Mouse (Mus musculus) limb, embryonic 10.5 days (tissue): ENCODE measurements at regions not wholly inside any gene's neighbourhood (a gene's known extent, or its start where the extent isn't known, plus 50 kb on each side); places are given as distances from the start of the nearest gene placed in this dataset.

Source experiments
- DNase-seq: peaks from one replicate; pipeline ENCODE4 v3.0.0-alpha.2; 2017; ENCODE audit warnings: low spot score
- H3K27ac ChIP-seq: fragments of 300-500 bp; sonication (generic); 2 replicates; pipeline ENCODE4 v1.5.1; 2016; ENCODE audit warnings: mild to moderate bottlenecking
- H3K27me3 ChIP-seq: fragments of 300-500 bp; sonication (generic); 2 replicates; pipeline ENCODE4 v1.6.1; 2016; ENCODE audit warnings: low read depth, mild to moderate bottlenecking; ENCODE audit not compliant: poor library complexity, severe bottlenecking
- H3K36me3 ChIP-seq: fragments of 300-500 bp; sonication (generic); 2 replicates; pipeline ENCODE4 v1.6.1; 2016; ENCODE audit warnings: mild to moderate bottlenecking, moderate library complexity
- H3K4me1 ChIP-seq: fragments of 300-500 bp; sonication (generic); 2 replicates; pipeline ENCODE4 v1.6.1; 2016
- H3K4me3 ChIP-seq: fragments of 300-500 bp; sonication (generic); 2 replicates; pipeline ENCODE4 v1.5.1; 2016; ENCODE audit warnings: mild to moderate bottlenecking, moderate library complexity
- H3K9me3 ChIP-seq: fragments of 300-500 bp; sonication (generic); replicated peaks from 2 replicates; pipeline ENCODE4 v1.6.1; 2016; ENCODE audit warnings: mild to moderate bottlenecking
- WGBS: fragments of 180-500 bp; shearing (Covaris S2); methylation state at CpG from one replicate; pipeline ENCODE4 v1.1.7; 2016; 5-methylcytosine and 5-hydroxymethylcytosine counted together

DNA sequence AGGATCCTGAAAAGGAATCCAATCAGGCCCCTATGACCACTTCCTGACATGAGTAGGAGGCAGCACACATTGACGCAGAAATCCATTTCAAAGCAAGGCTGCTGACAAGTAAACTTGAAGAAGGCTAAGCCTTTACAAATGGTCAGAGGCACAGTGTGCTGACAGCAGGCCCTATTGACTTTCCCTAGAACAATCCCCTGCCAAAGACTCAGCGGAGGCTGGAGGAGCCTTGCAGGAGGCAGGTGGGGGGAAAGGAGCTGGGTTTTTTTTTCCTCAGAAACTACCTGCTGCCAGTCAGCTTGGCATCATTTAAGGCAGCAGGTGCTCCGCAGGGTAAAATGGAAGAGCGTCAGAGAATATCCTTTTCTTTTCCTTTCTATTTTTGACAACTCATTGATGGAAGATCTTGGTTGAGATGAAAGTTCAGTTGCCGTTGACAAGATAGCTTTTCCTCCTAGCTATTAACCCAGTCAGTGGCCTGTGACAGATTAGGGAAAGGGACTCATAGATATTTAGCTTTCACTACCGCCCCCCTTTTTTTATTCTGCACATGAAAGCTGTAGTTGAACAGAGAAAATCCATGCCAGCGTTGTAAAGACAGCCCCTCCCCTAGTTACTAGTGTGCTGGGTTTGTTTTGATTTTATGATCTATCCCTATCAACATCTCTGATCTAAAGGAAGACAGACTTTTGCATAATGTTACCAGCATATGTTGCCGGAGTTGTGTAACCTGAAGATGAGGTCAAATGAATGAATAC, 210.6 kb downstream of the Csnka2ip start:
- H3K4me3 ChIP-seq = no peak overlapping the region
- H3K4me1 ChIP-seq = no peaks in the 10 kb centered on the region
- no peak overlapping the region for H3K27ac ChIP-seq
- H3K9me3 ChIP-seq = no peaks in the 10 kb centered on the region
- H3K27me3 ChIP-seq = no peaks in the 10 kb centered on the region
- no peak for DNase-seq
- WGBS = 76% methylated on average over 8 of the region's 8 CpGs
- no peaks in the 10 kb centered on the region for H3K36me3 ChIP-seq

DNA sequence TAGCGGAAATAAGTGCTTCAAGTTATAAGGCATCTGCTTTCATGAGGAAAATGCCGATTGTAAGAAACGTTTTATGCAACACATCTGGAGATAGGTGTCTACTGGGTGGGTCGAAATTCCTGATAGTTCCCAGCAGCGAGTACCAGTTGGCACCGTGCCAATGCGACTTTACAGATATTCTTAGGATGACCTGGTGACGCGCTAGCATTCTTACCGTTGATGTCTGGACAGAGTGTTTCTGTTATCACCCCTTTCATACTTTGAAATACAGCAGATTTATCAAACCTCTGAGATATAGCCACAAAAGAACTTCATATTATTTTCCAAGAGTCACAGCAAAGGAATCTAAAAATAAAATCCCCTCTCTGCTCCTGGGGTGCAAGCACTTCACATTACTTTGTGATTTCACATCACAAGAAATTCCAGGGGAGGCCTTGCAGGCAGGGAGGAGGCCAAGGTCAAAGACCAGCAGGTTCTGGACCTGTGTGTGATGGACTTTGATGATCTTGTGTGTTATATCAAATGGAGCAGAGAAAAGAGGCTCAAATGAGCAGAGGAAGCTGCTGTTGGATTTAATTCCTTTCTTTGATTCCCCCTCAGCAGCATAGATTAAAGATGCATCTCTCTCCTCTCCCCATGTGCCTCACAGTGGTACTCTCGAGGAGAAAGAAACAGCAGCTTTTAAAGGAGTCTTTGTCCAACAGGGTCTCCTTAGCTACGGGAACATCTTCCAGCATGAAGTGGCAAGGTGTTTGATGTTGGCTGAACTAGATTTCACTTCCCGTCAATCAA, 233.4 kb downstream of the Csnka2ip start:
- WGBS = 91% methylated on average over 13 of the region's 13 CpGs
- Histone ChIP-seq H3K4me1 (no peaks in the 10 kb centered on the region), H3K27me3 (no peaks in the 10 kb centered on the region), H3K27ac (no peak overlapping the region), H3K9me3 (no peaks in the 10 kb centered on the region), H3K4me3 (no peak overlapping the region), H3K36me3 (no peaks in the 10 kb centered on the region)
- no peak for DNase-seq

DNA sequence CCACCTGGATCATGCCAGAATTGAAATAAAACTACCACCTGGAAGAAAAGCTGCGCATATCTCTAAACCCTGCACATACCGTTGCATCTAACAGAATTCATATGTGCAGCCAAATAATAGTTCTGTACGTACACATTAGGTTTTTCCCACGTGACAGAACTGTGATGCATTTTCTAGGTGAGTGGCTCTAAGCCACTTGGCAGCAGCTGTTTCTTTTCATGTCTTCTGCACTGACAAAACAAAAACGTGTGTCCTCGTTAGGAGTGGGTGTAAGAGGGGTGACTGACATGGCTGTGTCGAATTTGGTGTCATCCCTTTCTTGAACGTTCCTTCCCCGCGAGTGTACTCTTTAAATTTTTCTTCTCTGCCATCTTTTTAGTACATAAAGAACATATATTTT, 254.3 kb downstream of the Csnka2ip start:
- no peaks in the 10 kb centered on the region for H3K27me3 ChIP-seq
- DNase-seq = no peak
- no peaks in the 10 kb centered on the region; the same call in 1 of the 2 replicates for H3K4me1 ChIP-seq
- H3K27ac ChIP-seq = no peak overlapping the region
- H3K4me3 ChIP-seq = no peak overlapping the region
- no peaks in the 10 kb centered on the region for H3K9me3 ChIP-seq
- no peaks in the 10 kb centered on the region for H3K36me3 ChIP-seq
- 59% methylated on average over 10 of the region's 10 CpGs for WGBS

DNA sequence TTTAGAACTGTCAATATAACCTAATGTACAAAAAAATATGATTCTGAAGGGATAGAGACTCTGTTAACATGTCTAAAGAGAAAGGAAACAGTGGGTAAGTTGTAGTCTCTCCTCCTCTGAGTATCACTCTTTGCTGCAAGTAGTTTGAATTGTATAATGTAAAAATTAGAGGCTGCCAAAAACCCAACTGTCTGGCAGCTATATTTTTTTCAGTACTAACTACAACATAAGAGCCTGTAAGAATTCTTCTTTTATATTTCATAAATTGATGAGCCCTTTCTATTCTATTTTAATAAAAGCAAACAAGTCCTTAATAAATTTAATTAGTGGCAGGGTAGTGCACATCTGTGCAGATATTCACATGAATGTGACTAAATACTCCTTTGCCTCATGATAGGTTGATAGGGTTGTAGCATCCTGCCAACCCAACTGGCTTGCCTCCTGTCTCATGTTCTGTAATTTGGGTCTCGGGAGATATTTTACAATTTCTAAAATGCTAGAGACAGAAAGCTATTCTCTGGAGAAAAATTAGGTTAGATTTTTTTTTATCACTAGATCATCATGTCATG, 269.2 kb downstream of the Csnka2ip start:
- Histone ChIP-seq H3K9me3 (no peaks in the 10 kb centered on the region), H3K27ac (no peak overlapping the region), H3K27me3 (no peaks in the 10 kb centered on the region), H3K4me1 (peaks cover 13% of the 10 kb centered on the region; the same call in 1 of the 2 replicates), H3K36me3 (no peaks in the 10 kb centered on the region), H3K4me3 (no peak overlapping the region)
- DNase-seq = no peak
- 93% methylated on average over 1 of the region's 1 CpGs for WGBS

DNA sequence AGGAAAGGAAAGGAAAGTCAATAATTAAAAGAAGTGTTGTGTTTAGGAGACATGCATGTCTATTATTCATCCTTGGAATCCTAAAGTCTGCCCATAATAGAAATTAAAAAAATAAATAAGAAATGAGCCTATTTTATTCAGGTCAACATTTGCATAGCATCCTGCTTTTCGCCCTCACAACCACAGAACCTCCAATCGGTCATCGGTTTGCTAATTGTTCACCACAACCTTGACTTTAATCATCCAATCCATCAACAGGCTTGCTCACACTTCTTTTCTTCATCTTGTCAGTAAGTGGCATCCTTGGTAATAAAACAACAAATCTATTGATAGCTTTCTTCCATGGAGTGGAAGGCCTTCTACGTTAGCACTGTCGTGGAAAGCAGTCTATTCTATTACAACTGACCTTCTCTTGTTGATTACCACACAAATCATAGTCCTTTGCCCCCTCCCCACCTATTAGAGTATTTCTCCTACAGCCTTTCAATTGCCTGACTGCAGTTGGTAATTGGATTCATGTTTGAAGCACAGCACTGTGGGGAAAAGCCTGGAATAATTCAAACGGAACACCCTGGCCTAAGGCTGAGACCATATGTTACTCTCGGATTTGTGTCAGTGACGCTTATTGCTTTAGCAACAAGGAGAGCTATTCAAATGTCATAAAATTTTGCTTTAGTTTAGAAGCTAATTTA, 269.9 kb downstream of the Csnka2ip start:
- no peak overlapping the region for H3K27ac ChIP-seq
- no peaks in the 10 kb centered on the region for H3K27me3 ChIP-seq
- H3K4me3 ChIP-seq = no peak overlapping the region
- H3K9me3 ChIP-seq = no peaks in the 10 kb centered on the region
- 52% methylated on average over 8 of the region's 8 CpGs for WGBS
- DNase-seq = no peak
- no peaks in the 10 kb centered on the region for H3K36me3 ChIP-seq
- peaks cover 13% of the 10 kb centered on the region; the same call in 1 of the 2 replicates for H3K4me1 ChIP-seq

DNA sequence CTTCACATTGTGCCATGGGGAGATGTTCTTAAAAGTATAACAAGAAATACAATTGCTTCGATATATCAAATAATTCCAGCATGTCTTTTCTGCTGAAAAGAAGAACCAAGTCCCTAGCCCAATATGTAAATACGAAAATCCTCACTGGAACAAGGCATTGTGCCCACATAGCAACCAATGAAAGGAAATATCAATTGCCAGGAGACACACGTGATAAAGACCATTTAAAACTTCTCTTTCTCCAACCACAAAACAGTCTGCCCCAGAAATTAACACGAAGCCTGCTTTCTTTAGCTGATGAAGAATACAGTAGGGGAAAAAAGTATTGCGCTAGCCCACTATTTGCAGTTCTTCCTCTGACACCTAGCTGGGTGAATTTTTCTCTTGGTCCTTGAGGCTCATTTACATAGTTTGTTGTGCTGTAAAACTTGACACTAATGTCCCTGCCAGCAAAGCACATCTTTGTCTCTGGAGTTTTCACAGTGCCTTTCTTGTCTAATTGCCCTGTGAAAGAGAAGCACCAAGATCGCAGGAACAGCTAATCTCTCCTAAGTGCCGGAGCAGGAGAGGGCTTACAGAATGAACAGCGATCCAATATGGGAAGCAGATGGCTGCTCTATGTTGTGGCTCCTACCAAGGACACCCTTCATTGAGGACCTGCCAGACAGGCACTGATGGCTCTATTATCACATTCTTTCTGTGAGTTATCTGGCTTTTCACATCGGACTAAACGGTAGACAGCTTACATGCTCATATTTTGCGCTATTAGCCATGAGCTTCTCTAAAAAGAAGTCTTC, 272.7 kb downstream of the Csnka2ip start:
- no peak for DNase-seq
- Histone ChIP-seq H3K27ac (no peak overlapping the region), H3K4me3 (no peak overlapping the region), H3K9me3 (no peaks in the 10 kb centered on the region), H3K27me3 (no peaks in the 10 kb centered on the region), H3K36me3 (no peaks in the 10 kb centered on the region), H3K4me1 (peaks cover 10% of the 10 kb centered on the region; the same call in 1 of the 2 replicates)
- 73% methylated on average over 11 of the region's 11 CpGs for WGBS

DNA sequence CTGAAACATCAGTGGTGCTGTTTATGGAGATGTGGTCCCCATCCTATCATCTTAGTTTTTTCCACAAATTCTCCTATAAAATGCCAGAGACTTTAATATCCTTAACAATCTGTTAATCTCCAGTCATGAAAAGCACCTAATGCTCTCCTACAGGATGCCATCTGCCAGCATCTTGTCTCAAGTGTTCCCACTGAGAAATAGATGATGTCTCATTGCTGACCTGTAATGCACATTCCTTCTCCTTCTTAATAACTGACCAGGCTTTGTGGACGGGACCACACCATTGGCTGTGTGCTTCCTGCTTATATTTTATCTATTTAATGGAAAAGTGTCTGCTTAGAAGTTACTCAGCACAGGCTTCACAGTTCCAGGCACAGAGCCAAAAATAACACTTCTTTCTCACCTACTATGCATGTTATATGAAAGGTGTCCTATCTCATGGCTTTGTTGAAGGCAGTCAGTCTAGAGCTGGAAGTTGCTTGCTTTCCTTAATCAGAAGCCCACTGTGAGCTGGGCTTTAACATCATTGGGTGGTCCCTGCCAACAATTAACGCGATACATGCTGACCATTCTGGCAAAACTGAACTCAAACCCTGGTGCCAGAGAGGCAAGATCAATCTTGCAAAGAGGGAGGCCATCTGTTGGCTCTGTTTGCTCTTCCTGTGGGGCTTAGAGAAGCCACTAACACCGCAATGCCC, 283.3 kb downstream of the Csnka2ip start:
- H3K4me3 ChIP-seq = no peak overlapping the region
- no peaks in the 10 kb centered on the region for H3K36me3 ChIP-seq
- no peaks in the 10 kb centered on the region for H3K9me3 ChIP-seq
- no peaks in the 10 kb centered on the region for H3K27me3 ChIP-seq
- WGBS = 82% methylated on average over 4 of the region's 4 CpGs
- no peak overlapping the region for H3K27ac ChIP-seq
- no peak for DNase-seq
- no peaks in the 10 kb centered on the region for H3K4me1 ChIP-seq

DNA sequence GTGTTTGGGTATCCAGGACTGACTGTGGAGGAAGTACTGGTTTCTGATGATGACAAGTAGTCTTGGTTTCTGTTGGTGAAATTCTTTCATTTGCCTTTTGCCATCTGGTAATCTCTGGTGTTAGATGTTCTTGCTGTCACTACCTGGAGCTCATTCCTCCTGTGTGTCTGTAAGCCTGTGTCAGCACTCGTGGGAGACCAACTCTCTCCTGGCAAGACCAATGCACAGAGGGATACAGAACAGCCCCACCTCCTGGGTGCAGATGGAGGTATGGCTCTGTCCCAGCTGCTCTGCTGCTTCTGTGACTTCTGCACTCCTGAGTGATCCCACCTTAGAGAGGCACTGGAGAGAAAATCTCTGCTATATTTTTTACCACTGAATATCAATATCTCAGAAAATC, 285.4 kb downstream of the Csnka2ip start:
- WGBS = 83% methylated on average over 1 of the region's 1 CpGs
- H3K4me3 ChIP-seq = no peak overlapping the region
- DNase-seq = no peak
- no peak overlapping the region for H3K27ac ChIP-seq
- no peaks in the 10 kb centered on the region for H3K36me3 ChIP-seq
- no peaks in the 10 kb centered on the region for H3K27me3 ChIP-seq
- H3K9me3 ChIP-seq = no peaks in the 10 kb centered on the region
- no peaks in the 10 kb centered on the region for H3K4me1 ChIP-seq

DNA sequence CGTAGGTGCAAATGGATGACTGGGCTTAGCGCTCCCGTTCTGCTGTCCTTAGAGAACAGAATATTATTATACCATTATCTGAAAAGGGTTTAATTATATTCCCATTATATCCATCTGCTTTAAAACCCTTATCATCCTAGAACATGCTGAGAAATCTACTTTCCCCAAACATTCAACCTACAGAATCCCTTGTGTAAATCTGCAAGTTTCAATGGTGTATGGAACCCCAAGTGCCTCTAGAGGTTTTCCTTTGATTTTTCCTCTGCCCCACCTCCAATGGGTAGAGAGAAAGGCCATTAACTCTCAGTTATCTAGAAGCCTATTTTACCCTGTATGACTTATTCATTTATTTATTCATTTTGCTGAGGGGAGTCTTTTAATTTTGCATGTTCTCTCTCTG, 308.7 kb downstream of the Csnka2ip start:
- Histone ChIP-seq H3K27ac (no peak overlapping the region), H3K9me3 (no peaks in the 10 kb centered on the region), H3K27me3 (no peaks in the 10 kb centered on the region), H3K4me1 (no peaks in the 10 kb centered on the region), H3K4me3 (no peak overlapping the region), H3K36me3 (no peaks in the 10 kb centered on the region)
- WGBS = 90% methylated on average over 3 of the region's 3 CpGs
- DNase-seq = no peak

DNA sequence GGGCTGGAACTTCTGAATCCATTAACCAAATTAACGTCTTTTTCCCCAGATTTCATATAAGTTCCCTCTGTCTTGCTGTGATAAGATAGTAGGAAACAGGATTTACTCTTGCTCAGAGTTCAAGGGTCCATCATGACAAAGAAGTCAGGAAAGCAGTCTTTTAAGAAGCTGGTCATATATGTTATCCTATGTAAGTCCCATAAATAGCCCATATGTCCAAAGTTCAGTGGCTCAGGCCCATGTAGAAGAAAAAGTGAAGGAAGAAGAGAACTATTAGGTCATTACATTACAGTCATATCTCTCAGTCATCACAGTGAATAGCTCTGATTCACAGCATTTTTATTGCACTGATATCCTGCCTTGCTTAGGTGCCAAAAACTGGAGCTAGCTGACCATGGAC, 316.9 kb downstream of the Csnka2ip start:
- no peaks in the 10 kb centered on the region for H3K27me3 ChIP-seq
- 75% methylated on average over 1 of the region's 1 CpGs for WGBS
- no peaks in the 10 kb centered on the region for H3K4me1 ChIP-seq

DNA sequence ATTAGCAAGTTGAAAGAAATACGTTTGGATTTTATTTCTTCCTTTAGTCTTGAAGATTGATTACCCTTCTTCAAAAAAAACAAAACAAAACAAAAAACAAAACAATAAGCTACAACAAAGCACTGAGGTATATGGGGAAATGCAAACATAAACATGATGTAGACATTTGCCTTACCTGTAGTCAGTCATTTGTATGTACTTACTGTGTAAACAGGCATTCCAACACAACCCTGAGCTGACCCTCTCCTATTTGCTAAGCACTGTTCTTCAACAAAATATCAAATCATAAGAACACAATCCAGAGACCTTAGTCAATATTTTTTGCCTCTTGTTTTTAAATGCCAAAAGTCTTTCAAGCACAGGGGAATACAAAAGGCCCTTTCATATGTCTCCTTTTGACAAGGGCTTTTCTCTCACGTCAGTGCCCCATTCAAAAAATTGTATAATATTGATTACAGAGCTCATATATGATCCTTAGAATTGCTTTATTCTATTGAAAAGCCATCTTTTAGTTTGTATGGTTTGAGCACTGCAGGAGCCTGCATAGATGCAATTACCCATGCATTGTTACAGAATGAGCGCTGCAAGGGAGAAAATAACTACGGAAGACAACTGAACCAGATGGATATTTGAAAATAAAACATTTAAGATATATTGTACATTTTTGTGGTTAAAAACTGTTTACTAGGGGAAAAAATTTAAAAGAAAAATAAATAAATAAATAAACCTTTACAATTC, 326.2 kb downstream of the Csnka2ip start:
- WGBS = 87% methylated on average over 4 of the region's 4 CpGs
- no peak for DNase-seq

More for the DNA sequence above, 316.9 kb downstream of the Csnka2ip start:
- no peaks in the 10 kb centered on the region for H3K36me3 ChIP-seq
- no peak for DNase-seq
- no peaks in the 10 kb centered on the region for H3K9me3 ChIP-seq
- no peak overlapping the region for H3K4me3 ChIP-seq
- H3K27ac ChIP-seq = no peak overlapping the region

More for the DNA sequence above, 326.2 kb downstream of the Csnka2ip start:
- Histone ChIP-seq H3K9me3 (no peaks in the 10 kb centered on the region), H3K27ac (no peak overlapping the region), H3K36me3 (no peaks in the 10 kb centered on the region), H3K27me3 (no peaks in the 10 kb centered on the region), H3K4me3 (no peak overlapping the region), H3K4me1 (no peaks in the 10 kb centered on the region)
